Mouse (Mus musculus) B cell, adult 2 months (primary cell): ENCODE measurements around the gene Iqcc.
A peak's percentile ranks its signal among the peaks of the same experiment; 100 is the strongest.

ENCODE experiments used
- DNase-seq, 2 experiments: peaks; one replicate each; pipeline ENCODE4 v3.0.0; 2022

Gene Iqcc

GRCm38 (mm10) chr4:129618786-129619691 lies at the start of gene Iqcc:
Gene Iqcc (minus strand): TSS chr4:129619099.
- DNase-seq = peak; percentile 95 to 96

- DNase-seq = no peak
These were observed 43.4 kb upstream of the Iqcc start for GRCm38 (mm10) chr4:129662255-129662813.

GRCm38 (mm10) chr4:129661584-129661983 lies 42.7 kb upstream of the Iqcc start:
- DNase-seq = no peak

DNA sequence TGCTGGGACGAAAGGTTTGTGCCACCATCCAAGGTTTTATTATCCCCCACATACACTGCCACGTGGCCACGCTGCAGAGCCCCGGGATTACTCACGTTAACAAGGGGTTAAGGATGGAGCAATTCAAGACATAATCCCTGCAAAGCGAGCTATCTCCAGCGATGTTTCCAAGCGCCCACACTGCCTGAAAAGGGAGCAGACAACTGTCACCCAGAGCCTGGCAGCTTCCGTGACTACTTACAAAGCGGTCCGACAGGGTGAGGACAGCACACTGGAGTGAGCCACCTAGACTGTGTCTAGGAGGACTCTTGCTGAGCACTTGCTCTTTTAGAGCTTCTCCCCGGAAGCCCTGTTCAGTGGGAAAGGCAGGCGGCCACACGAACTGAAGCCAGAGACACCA lies 35.9 kb upstream of the Iqcc start:
- no peak for DNase-seq

DNA sequence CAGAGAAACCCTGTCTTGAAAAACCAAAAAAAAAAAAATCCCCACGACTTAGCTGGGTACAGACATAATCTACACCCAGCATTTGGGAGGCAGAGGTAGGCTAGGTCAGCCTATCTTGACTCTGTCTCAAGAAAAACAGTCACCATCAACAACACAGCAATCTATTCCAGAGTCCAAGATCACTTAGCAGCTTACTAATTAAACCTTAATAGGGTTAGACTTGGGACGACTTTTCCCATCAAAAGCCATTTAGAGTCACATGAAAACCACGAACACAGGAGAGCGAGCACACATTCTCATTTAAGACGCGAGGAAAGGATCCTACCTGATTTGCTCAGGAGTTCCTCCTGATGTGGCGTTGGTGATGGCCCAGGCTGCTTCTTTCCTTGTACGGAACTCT lies 31.5 kb upstream of the Iqcc start:
- DNase-seq = no peak

DNA sequence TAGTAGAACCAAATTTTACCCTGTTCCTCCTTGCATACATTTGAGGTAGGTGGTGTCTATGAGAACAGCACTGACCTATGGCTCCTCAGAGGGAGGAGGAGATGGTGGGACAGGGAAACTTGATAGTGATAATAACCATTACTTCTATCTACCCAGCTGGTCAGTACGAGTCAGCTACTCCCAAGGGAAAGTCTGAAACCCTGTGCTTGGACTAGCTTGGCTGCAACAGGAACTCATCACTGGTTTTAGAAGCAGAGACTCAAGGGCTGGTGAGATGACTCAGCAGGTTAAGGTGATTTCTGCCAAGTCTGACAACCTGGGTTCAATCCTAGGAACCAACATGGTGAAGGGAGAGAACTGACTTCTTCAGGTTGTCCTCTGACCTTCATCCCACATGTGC lies 29.8 kb upstream of the Iqcc start:
- DNase-seq = no peak

DNA sequence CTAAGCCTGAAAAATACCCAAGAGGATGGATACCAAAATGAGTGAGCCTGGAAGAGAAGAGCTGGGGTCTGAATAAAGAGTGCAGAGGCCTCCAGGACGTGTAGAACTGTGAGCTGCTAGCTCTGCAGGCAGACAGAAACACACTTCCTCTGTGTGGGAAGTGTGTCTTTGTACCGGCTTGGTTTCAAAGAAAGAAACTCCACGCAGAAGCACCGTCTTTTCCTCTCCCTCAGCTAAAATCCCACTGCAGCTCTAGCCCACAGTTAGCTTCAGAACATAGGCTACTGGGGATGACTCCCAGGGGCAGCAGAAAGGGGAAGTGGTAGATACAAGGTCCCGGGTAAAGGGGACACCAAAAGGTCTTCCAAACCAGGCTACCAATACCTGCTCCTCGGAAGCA lies 26.3 kb upstream of the Iqcc start:
- no peak for DNase-seq

GRCm38 (mm10) chr4:129641756-129642155 lies 22.9 kb upstream of the Iqcc start:
- no peak for DNase-seq

- peak; percentile 90 for DNase-seq
These were observed 22.0 kb upstream of the Iqcc start, which contains the start of gene Txlna for GRCm38 (mm10) chr4:129640638-129641467. Gene Txlna (minus strand): TSS chr4:129641065.

DNA sequence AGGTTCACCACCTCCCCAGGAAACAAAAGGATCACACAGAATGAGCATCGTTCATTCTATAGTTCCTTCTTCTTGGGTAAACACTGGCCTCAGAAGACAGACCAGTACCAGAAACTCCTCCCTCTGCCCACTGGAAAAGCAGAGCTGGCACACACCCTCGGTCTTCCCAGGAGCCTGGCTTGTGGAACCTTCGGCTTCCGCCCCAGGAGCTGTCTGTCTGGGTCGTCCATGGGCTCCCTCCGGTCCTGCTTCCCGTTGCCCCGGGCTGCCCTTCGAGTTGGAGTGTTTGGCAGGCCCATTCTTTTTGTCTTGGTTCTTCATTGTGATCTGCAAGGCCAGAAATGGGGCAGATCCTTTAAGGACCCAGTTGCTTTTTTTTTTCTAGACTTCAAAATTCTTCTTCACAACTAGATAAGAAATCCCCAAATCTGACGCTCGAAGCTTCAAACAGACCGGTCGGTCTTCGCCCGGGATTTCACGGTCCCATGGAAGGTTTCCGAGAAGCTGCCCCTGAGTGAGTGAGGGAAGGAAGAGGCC lies 21.3 kb upstream of the Iqcc start:
- peak in 1 of 2 experiments; percentile 7 for DNase-seq

DNA sequence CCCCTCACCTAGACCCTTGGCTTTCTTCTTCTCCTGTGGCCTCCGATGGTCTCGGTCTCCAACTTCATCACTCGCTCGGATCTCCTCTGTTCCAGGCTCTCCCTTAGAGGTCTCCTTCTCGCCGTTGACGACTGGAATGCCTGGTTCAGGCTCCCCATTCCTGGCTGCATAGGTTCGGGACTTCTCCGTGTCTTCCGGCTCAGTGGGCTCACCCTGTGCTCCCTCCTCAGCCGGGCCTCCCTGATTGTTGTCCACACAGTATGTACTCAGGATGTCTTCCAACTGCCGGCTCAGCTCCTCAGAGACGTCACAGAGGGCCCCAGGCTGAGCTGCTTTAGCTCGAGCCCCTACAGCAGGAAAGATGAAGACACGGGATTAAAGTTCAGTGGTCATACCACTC lies 20.3 kb upstream of the Iqcc start:
- no peak for DNase-seq

DNA sequence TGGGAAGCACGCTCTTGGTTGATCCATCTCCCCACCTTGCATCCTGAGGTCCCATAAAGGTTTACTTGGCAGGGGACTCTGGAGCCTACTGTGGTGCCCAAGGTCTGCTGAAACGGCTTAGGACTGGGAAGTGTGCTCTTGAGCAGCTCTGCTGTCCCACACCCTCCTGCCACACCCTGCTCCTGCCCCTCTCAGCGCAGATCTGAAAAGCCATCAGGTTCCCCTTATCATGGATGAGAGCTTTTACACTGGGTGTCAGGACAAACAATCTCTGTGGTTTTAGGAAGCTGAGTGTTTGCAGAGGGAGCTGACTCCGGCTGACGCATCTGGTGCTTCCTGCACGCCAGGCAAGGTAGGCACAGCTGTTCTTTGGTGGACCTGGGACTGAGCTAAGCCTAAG lies 15.0 kb upstream of the Iqcc start:
- DNase-seq = no peak

DNA sequence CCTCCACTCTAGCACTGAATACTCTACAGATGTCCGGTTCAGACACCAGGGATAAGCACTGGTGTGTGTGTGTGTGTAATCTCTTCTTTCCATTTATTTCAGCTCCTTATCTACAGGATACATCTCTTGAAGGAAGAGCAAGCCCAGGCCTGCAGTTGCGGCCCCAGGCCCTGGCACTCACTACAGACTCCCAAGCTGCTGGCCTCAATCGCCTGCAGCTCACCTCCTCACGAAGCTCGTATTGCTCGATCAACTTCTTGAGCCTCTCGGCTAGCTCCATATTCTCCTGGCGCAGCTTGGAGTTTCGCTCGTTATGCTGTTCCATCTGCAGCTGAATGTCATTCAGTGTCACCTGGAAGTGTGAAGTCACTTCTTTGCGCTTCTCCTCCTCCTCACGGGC lies 13.0 kb upstream of the Iqcc start:
- no peak for DNase-seq

DNA sequence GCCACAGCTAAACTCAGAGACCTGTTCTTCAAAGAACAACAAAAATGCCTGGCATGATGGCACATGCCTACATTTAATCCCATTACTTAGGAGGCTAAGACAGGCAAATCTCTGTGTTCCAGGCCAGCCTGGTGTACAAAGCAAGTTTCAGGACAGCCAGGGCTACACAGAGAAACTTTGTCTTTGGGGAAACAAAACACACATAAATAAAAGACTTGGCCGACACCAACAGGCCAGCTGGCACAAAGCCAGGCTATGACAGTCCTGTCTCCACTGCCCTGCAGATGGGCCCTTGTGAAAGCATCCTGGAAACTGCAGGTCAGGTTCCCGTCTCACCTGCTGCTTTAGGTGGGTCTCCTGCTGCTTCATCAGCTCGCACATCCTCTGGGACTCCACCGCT lies 12.0 kb upstream of the Iqcc start:
- no peak for DNase-seq

DNA sequence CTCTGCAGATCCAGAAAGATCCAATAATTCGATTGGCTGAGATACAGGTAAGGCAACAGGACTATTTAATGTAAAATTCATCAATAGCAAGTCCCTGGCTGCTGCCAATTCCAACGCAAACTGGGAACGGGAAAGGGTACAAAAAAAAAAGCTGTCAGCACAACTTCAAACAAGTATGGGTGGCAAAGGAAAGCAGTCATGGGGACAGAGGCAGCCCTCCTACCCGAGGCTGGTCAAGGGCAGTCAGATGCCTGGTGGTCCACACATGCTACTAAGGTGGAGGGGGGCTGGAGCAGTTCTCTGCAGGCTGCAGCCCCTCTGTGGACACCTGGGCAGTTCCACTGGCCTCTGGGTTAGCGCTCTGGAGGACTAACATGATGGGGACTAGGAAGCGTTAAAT lies 7.1 kb upstream of the Iqcc start:
- DNase-seq = no peak

- DNase-seq = no peak
These were observed 6.6 kb upstream of the Iqcc start for GRCm38 (mm10) chr4:129625496-129625895.

GRCm38 (mm10) chr4:129625029-129625370 lies 6.1 kb upstream of the Iqcc start:
- DNase-seq = peak; percentile 83 to 84

DNA sequence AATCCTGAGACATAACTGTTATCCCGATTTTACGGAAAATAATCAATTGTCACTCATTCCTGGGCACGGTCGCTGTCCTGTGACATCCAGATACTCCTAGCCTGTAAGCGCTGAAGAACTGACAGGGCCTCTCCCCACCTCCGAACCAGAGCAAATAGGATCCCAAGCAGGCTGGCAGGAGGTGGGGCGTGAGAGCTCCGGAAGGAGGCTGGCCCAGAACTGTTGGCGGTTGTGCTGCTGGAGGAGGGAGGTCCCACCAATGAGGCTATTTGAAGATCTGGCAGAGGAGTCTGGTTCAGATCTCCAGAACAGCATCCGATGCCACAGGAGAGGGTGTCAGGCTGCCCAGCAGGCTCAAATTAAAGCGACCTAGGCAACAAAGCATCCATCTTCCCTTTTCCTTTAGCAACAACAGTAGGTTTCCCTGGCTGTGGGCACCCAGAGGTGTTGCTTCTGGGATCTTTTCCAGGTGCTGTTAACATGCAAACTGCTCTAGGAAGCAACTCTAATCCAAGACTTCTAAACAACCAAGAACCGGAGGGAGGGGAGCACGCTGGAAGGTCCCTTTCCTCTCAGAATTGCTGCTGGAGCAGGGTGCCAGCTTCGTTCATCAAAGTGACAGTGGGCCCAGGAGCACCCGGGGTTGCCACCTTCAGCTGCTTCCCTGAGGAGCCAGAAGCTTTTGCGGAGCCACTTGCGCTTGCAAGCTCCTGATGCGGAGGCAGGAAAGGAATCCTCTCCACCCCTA lies 5.6 kb upstream of the Iqcc start:
- DNase-seq = peak; percentile 75 to 79

GRCm38 (mm10) chr4:129623681-129624091 lies 4.8 kb upstream of the Iqcc start, which contains the start of gene Ccdc28b:
Gene Ccdc28b (minus strand): TSS chr4:129623947.
- peak; percentile 36 to 41 for DNase-seq

DNA sequence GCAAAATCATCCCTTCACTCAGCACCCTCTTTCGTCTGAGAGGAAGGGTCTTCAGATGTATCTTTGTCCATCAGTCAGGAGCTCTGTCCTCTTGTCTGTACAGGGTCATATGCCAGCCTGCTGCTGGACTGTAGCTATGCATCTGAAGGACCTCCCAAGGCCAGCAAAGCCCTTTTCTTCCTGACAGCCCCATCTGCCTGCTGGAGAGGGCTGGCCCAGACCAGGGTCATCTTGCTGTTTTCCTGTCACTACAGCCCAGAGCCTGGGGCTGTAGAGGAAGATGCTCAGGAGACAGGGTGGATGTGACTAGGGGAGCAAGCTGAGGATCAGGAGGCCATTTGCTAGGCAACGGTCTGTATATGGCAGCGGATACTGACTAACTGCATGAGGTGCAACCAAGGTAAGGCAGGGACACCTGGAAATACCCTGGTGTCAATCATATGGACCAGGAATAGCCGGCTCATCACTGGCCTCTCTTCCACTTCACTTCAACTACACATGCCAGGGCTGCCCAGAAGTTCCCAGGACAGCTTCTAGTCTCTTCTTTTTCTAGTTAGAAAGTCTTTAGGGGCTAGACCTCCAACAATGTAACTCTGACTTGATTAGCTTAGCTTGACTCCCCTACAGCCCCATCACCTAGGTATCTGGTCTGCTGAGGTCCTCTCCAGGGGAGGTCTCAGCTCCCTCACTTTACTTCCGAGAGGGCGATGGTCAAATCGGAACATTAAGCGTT lies 4.1 kb upstream of the Iqcc start:
- DNase-seq = no peak

DNA sequence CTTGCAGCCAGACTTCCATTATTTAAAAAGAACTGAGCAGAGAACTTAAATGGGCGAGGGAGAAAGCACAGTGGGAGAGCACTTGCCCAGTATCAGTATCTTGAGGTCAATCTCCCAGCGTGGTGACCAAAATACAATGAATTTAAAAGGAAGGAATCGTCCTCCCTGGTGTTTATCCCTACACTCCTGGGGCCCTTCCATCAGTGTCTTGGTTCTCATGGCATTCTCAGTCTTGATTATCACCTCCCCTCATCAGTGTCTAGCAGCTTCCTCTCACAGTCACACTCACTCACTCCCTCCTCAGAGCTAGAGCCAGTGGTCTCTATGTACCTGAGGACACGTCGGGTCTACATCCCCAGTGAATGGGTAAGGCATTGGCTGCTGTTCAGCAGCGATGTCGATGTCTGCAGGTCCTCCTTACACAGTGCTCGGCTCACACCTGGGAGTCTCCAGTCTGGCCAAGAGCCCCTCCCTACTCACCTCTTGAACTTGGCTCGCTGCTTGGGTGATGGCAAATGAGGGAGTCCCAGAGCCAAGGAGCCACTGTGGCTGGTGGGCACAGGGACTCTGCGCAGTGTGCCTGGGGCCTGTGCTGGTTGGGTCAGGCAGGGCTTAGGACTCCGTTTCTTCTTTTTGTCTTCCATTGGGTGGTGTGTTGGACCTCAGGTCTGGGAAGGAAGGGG lies 3.4 kb upstream of the Iqcc start:
- no peak for DNase-seq
